Mouse (Mus musculus): ENCODE data around the gene Lgr5.

DNA sequence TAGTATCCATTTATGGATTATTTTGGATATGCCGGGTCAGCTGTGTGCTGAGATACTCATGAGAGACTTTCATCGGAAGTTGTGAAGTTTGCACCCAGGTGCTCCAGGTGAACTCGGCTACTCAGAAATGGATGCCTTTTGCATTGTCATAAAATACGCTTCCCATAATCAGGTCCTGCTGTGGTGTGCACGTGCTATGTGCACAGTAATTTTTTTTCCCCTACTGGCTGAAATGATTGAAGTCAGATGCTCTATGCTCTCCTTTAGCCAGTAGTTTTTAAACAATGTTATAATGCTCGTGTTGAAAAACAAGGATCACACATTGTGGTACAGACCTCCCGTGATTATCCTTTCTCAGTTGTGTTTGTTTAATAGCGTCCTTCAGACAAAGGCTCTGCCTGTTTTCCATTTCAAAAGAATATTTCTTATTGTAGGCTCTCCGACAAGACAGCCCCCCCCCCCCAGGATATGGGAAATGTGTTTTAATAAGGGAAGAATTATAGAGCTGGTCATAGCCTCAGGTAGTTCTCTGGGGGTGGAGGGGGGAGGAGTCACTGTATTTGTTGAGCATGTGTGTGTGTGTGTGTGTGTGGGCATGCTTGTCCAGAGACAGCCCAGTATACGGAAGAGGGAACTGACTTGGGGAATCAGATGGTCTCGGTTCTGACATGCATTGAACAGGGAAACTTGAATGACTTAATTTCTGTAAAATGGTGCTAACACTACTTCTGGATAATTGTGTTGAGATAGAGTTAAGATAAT is 34.0 kb downstream of the Lgr5 start:
- TF ChIP-seq CTCF (IDR thresholded peaks at IDR 0.05): no peak
- no peak for TF ChIP-seq EP300 (IDR thresholded peaks at IDR 0.05)
